Mouse (Mus musculus): ENCODE data around the gene Inka1. TPM values are rescaled to one million over a fixed set of nuclear protein-coding genes. Genes with fewer than 3 reads are reported as not detected.
A peak's percentile ranks its signal among the peaks of the same experiment; 100 is the strongest.

Inka1 gene
- total RNA-seq, 2 experiments from 2014 or later = 10.3 to 11.8 TPM

DNA sequence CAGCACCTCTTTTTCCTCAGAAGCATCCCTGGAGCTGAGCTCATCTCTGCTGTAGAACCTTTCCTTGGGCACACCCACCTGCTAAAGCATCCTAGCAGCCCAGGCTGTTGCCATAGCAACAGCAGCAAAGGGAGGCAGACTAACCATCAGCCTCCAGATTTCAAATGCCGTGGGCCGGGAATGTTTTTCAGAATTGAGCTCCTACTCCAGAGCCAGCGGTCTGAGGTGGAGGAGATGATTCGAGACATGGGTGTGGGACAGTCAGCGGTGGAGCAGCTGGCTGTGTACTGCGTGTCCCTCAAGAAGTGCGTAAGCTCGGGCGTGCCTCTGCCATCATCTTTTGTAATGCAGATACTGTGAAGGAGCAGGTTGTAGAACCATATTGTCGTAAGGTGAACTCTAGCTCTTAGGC is 24.3 kb downstream of the Inka1 start:
- intact Hi-C loops (cut with DNase I) = loop anchor here (5.0 kb wide), 1 partner anchor 91 kb away; the partner anchor contains the start of gene Amigo3
- DNase-seq = no peak

GRCm38 (mm10) chr9:107960928-107961327 is 24.8 kb downstream of the Inka1 start:
- intact Hi-C loops (cut with DNase I) = loop anchor here (5.0 kb wide), 1 partner anchor 91 kb away; the partner anchor contains the start of gene Amigo3

GRCm38 (mm10) chr9:107959896-107960295 is 25.8 kb downstream of the Inka1 start:
- DNase-seq = no peak
- intact Hi-C loops (cut with DNase I) = loop anchor here (5.0 kb wide), 1 partner anchor 92 kb away; the partner anchor contains the start of gene Amigo3

More at GRCm38 (mm10) chr9:107960928-107961327, 24.8 kb downstream of the Inka1 start:
- no peak for DNase-seq

DNA sequence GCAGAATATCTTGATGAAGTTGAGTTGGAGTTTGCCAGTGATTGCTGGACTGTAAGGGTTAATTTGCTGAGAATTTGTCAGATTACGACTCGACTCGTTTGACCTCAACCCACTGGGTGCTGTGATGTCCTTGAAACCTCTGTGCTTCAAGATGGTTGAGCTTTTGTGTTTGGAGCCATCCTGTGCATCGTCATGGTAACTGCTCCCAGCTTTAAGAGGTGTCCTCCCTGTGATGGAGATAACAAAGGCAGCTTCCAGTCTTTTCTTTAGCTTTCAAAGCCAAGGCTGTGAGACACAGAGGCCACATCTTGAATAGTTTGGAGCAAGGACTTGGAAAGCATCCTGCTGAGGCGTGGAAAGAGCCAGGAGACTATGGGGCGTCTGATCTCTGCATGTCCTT is 28.5 kb downstream of the Inka1 start:
- DNase-seq = no peak
- intact Hi-C loops (cut with DNase I) = no loop called here

DNA sequence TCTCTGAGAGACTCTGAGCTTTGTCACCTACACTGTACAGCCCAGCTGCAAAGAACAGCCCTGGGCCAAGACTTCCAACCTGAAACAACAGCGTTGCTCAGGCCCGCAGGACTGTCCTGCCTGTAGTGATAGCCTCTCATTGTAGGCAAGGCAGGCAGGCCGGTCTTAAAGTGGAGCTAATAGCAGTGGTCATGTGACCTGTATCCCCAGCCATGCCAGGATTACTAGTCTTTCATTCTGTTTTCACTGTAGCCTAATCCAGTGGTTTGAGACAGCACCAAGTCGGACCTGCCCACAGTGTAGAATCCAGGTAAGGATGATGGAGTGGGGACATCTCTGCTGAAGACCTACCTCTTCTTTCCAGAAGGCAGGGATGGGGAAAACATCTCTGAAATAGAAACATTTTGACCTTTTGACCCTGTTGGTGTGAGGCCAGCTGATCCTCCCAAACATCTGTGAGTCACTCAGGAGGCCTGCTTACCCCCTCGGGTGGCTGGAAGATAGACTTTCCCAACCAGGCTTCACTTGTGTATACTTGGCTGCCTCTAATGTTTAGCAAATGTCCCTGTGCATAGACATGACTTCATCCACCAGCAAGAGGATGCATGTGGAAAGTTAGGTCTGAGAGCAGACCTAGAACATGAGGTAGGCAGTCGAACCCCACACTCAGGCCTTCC is 29.9 kb downstream of the Inka1 start:
- intact Hi-C loops (cut with DNase I) = no loop called here
- no peak for DNase-seq

DNA sequence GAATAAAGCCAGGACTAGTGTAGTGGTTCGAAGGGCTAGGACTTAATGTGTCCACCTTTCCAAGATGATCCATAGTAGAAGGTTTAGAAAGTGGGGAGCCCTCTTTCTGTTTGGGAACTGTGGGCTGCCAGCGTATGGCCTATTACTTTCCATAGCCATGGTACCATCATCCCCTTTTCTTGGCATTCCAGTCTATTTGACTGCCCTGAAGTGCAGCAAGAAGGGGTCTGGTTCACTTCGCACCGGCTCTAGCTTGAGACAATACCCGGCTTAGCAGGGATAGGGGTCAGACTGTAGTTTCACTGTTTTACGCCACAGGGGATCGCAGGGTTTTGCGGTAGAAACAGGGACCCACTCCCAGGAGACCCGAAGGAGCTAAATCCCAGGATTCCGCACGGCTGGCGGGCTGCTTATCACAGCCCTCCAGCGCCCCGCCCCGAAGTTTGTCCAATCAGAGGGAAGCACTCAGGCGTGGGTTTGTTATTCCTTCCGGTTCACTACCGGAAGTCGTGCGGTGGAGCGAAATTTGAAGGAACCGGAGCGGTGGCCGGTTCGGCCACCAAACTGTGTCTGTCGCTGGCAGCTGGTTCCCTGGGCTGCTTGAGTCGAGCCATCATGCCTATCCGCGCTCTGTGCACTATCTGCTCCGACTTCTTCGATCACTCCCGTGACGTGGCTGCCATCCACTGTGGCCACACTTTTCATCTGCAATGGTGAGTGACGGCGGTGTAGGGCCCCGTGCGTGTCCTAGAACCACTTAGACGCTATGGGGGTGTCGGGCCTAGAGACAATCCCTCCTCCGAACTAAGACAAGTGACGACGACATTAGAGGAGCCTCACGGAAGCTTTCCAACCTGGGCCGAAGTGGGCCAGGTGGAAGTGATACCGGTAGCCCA is 35.0 kb downstream of the Inka1 start:
- intact Hi-C loops (cut with DNase I) = no loop called here
- peak; percentile 90 to 92 for DNase-seq

GRCm38 (mm10) chr9:107949922-107950235 is 35.8 kb downstream of the Inka1 start, which contains the start of gene Traip:
Gene Traip, plus strand, starts transcription at chr9:107950136.
- intact Hi-C loops (cut with DNase I) = no loop called here
- DNase-seq = no peak

DNA sequence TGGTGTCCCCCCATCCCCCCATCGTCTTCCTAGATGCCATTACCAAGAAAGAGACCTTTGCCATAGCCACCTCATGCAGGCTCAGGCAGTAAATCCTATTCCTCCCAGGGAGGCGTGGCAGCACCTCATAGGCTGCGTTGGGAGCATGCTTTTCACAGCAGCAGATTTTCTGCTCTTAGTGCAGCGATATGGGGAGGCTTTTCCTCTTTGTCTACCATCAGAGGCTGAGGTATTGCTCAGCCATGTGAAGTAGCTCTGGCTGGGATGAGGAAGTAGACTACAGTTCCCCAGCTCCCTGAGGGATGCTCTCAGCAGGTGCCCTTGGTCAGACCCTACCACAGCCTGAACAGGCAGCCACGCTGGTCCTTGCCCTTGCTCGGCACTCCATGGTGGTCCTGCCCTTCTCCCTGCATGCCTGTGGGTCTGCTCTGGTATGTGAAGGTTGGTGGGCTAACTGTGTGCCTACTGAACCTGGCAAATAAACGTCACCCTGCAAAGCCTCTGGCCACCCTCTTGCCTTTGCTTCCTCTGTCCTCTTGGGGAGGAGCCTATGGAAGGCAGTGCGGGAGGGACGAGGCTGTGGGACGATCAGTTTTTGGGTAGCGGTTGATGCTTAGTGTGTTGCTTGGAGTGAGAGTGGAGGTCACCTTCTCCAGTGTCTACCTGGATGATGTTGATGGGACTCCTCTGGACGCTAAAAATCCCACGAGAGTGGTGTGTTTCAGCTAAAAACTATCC is 36.3 kb downstream of the Inka1 start:
- intact Hi-C loops (cut with DNase I) = no loop called here
- no peak for DNase-seq

DNA sequence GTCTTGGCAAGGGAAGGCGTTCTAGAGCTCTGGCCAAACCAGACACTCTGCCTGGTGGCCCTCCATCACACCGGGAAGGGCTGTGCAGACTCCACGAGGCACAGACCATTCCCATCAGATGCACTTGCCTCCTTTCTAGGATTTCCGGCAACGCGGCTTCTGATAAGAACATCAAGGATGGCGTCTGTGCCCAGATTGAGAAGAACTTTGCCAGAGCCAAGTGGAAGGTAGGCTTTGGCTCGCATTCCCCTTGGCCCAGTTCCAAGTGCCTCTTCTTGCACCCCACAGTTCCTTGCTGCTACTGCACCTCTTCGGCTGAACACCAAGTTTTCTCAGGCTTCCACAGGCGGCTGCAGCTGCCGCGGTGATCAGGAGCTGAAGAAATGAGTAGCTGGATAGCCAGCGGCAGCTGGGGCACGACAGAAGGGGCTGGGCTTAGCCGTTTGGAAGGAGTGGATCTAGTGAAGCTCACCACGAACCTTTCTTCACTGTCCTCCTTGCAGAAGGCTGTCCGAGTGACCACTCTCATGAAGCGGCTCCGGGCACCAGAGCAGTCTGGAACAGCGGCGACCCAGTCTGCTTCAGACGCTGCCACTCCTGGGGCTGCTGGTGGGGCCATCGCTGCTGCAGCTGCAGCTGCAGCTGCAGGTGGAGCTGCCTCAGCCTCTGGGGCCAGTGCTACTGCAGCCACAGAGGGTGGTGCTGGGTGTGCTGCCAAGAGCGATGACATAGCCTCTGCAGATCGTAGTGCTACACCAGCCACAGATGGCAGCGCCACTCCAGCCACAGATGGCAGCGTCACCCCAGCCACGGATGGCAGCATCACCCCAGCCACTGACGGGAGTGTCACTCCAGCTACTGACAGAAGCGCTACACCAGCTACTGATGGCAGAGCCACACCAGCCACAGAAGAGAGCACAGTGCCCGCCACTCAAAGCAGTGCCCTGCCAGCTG is 38.2 kb downstream of the Inka1 start:
- intact Hi-C loops (cut with DNase I) = no loop called here
- no peak for DNase-seq

DNA sequence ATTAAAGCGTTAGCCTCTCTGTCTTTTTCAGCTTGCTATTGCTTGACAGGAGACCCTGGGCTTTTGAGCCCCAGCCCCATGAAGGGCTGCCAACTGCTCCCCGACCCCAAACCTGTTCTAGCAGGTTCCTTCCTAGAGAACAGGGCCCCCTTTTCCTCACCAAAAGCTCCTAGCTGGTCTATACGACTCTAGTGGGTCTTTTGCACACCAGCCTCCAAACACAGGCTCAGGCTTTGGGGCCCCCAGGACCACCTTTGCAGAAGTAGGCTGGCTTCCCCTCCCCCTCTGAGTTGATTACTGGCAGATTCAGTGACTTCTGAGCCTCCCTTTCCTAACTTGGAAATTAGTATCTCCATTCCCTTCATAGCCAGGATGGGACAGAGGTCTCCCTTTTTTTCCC is 48.8 kb downstream of the Inka1 start:
- no peak for DNase-seq
- intact Hi-C loops (cut with DNase I) = no loop called here

DNA sequence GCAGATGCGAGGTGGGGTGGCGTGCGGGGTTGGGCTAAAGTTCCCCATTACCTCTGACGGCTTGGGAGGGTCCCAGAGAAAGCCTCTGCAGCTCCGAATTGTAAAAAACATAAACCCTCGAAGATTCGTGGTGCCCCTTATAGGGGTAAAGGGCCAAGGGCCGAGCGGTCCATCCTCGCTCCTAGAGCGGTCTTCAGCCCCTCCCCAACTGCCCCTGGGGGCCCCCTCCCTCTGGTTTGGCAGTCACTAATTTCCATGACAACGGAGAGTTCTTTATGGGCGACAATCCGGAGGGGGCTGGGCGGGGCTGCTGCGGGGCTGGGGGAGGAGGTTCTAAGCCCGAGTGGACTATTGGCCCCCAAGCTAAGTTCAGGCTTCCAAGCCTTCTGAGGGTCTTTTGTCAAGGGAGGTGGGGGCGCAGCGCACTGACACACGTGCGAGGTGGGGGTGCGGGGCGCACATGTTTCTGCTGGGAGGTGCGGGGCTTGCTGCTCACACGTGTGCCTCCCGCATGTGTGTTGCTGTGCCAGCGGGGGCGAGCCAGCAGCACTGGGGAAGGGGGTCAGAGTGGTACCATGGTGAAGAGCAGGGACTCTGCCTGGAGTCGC is 49.4 kb downstream of the Inka1 start:
- intact Hi-C loops (cut with DNase I) = no loop called here
- DNase-seq = no peak

- DNase-seq = no peak
- intact Hi-C loops (cut with DNase I) = no loop called here
Observed at GRCm38 (mm10) chr9:107935790-107936214, 49.9 kb downstream of the Inka1 start.

DNA sequence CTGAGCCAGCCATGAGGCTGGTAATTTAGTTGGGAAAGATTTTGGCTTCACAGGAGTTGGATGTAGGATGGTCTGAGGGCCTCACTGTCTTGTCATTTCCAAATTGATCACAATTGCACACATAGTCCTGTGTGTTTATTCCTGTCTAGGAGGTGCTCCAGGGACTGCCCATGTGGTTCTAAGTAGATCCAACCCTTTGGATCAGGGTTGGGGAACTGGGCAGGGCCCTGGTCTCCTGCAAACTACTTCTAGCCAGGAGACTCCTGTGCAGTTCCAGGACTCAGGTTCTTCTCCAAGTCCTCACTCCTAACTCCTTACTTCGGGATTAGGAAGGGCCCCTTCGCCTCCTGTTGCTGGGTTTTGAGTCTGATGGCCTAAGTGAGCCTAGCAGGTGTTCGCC is 50.3 kb downstream of the Inka1 start, which contains the start of gene Camkv:
Camkv (plus strand) TSS at position 301 of the 400 bp plus-strand sequence.
- no peak for DNase-seq
- intact Hi-C loops (cut with DNase I) = no loop called here

Other genes starting within 250 kb of the Inka1 start
- 10 to 100 TPM; 47.2 to 52.6 TPM for gene Rbm5, start 214.9 kb downstream of the Inka1 start, total RNA-seq (2021)
- gene Rbm6, start 112.6 kb downstream of the Inka1 start, total RNA-seq (2021) = 10 to 100 TPM; 29.0 to 30.7 TPM
- 10 to 100 TPM; 11.9 to 12.2 TPM for gene Mon1a, start 97.7 kb downstream of the Inka1 start, total RNA-seq (2021)
- gene Mst1r, start 79.0 kb downstream of the Inka1 start, total RNA-seq (2021) = 1 to 10 TPM; 1.8 to 2.2 TPM
- not detected for gene Actl11, start 57.4 kb downstream of the Inka1 start, total RNA-seq (2021)
- not detected for gene Camkv, start 50.2 kb downstream of the Inka1 start, total RNA-seq (2021)
- gene Traip, start 35.7 kb downstream of the Inka1 start, total RNA-seq (2021) = 1 to 10 TPM; 1.0 to 1.3 TPM
- gene Uba7, start 10.4 kb downstream of the Inka1 start, total RNA-seq (2021) = 10 to 100 TPM; 11.6 to 20.2 TPM
- under 1 TPM; 0.25 to 0.30 TPM for gene Gm20661, start 2.8 kb downstream of the Inka1 start, total RNA-seq (2021)
- 1 to 10 TPM in 1 of 2 experiments, under 1 TPM in 1; 0.14 to 1.0 TPM for gene Cdhr4, start 6.6 kb upstream of the Inka1 start, total RNA-seq (2021)
- gene Gm20662, start 10.5 kb upstream of the Inka1 start, total RNA-seq (2021) = 1 to 10 TPM; 1.4 to 1.5 TPM
- gene Ip6k1, start 16.6 kb upstream of the Inka1 start, total RNA-seq (2021) = 10 to 100 TPM; 45.2 to 48.0 TPM
- gene Gmppb, start 63.4 kb upstream of the Inka1 start, total RNA-seq (2021) = 10 to 100 TPM in 1 of 2 experiments, 1 to 10 TPM in 1; 8.4 to 10.4 TPM
- gene Amigo3, start 67.3 kb upstream of the Inka1 start, total RNA-seq (2021) = 1 to 10 TPM; 1.1 to 1.4 TPM
- not detected for gene Mst1, start 94.6 kb upstream of the Inka1 start, total RNA-seq (2021)
- 10 to 100 TPM; 94.2 to 97.4 TPM for gene Rnf123, start 97.5 kb upstream of the Inka1 start, total RNA-seq (2021)
- 10 to 100 TPM; 38.6 to 50.2 TPM for gene Apeh, start 108.7 kb upstream of the Inka1 start, total RNA-seq (2021)
- under 1 TPM in 1 of 2 experiments, not detected in 1; 0.03 TPM for gene Bsn, start 204.5 kb upstream of the Inka1 start, total RNA-seq (2021)

Measured in heart, postnatal 36 days (tissue).